Comparison of ENCODE assay signal across 37 mouse cellular contexts in the genomic region with DNA sequence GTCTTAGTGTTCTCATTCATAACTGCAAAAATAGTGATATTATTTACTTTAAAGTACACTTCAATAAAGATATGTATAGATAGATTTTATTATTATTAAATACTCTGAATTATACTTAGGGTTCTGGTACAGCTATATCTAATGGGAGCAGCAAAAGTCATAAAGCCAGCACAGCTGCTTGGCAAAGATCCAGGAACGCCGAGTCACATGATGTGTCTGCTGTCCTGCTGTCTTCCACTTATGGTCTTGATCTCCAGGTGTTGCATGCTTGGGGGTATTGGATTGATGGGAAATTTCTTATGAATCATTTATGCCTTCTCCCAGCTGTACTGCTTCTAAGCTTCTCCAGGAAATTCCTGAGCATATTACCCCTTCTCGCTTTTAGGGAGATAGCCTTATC. TPM values are rescaled to one million over a fixed set of nuclear protein-coding genes. Genes with fewer than 3 reads are reported as not detected.
DNase-seq lines count a peak whose midpoint lies in the region; ATAC-seq and TF ChIP-seq lines count a peak whose summit lies in the region.
"Had no signal": no experiment of that assay in that cellular context is flagged by ENCODE, and none has a peak within 500 bp of the region (broad histone marks: within the 10 kb centered on the region; RNA-seq: fewer than 3 reads in every experiment).

No protein-coding gene starts in this region.

- no peak for TF ChIP-seq CTCF in MEL (IDR thresholded peaks at IDR 0.05 in 2 of 3, conservative IDR thresholded peaks at IDR 0.05 in 1 of 3; ENCODE audit: control insufficient read depth in 1 of 3, insufficient read depth in 1 of 3, low read depth in 2 of 3, low read length in 3 of 3, poor library complexity in 1 of 3, severe bottlenecking in 1 of 3)
- no peak for TF ChIP-seq CTCF in intestine, postnatal 0 days (IDR thresholded peaks at IDR 0.05; ENCODE audit: low read depth)

- no peaks in the 10 kb centered on the region for H3K36me3 ChIP-seq in limb, embryonic 14.5 days (ENCODE audit: control insufficient read depth, insufficient read depth, low read length)
- H3K36me3 ChIP-seq in limb, embryonic 10.5 days = no peaks in the 10 kb centered on the region
- H3K36me3 ChIP-seq in MEL (ENCODE audit: control insufficient read depth in 1 of 2, insufficient read depth in 2 of 2, low read length in 2 of 2) = no peaks in the 10 kb centered on the region
- no peaks in the 10 kb centered on the region for H3K36me3 ChIP-seq in intestine, postnatal 0 days (ENCODE audit: control insufficient read depth, insufficient read depth)
- H3K36me3 ChIP-seq: limb, embryonic 12.5 days; midbrain, embryonic 12.5 days; neural tube, embryonic 13.5 days had no signal

- intact Hi-C loops in heart, postnatal 25 days (cut with DNase I) = no loop called here

- H3K9me3 ChIP-seq in limb, embryonic 14.5 days (ENCODE audit: control insufficient read depth, low read length) = no peaks in the 10 kb centered on the region
- no peaks in the 10 kb centered on the region for H3K9me3 ChIP-seq in limb, embryonic 10.5 days (replicated peaks)
- H3K9me3 ChIP-seq in MEL (replicated peaks; ENCODE audit: insufficient read depth, low read length) = no peaks in the 10 kb centered on the region
- H3K9me3 ChIP-seq in intestine, postnatal 0 days (ENCODE audit: control insufficient read depth) = no peaks in the 10 kb centered on the region
- H3K9me3 ChIP-seq: limb, embryonic 12.5 days; megakaryocyte, embryonic 14.5 days; midbrain, embryonic 12.5 days; neural tube, embryonic 13.5 days had no signal

- H3K27ac ChIP-seq in limb, embryonic 14.5 days (replicated peaks; ENCODE audit: low read depth, low read length) = no peak overlapping the region
- no peak overlapping the region for H3K27ac ChIP-seq in limb, embryonic 10.5 days
- H3K27ac ChIP-seq in MEL (ENCODE audit: control insufficient read depth, low read depth, low read length) = no peak overlapping the region
- no peak overlapping the region for H3K27ac ChIP-seq in intestine, postnatal 0 days (ENCODE audit: low read depth, low read length)
- H3K27ac ChIP-seq: hindbrain, embryonic 14.5 days; limb, embryonic 12.5 days; midbrain, embryonic 12.5 days; neural tube, embryonic 13.5 days had no signal

- no peak for TF ChIP-seq EP300 in MEL (IDR thresholded peaks at IDR 0.05; ENCODE audit: low read depth in 1 of 2, low read length in 2 of 2)

- no peak for TF ChIP-seq RAD21 in MEL (IDR thresholded peaks at IDR 0.05; ENCODE audit: low read depth, low read length)

- no peaks in the 10 kb centered on the region for H3K4me1 ChIP-seq in limb, embryonic 14.5 days (ENCODE audit: control insufficient read depth, insufficient read depth, low read length)
- H3K4me1 ChIP-seq in limb, embryonic 10.5 days = no peaks in the 10 kb centered on the region
- no peaks in the 10 kb centered on the region for H3K4me1 ChIP-seq in MEL (ENCODE audit: control insufficient read depth in 1 of 2, insufficient read depth in 2 of 2, low read length in 2 of 2)
- no peaks in the 10 kb centered on the region for H3K4me1 ChIP-seq in intestine, postnatal 0 days (replicated peaks; ENCODE audit: control insufficient read depth, insufficient read depth, low read length)
- H3K4me1 ChIP-seq: limb, embryonic 12.5 days; midbrain, embryonic 12.5 days had no signal

- no peaks in the 10 kb centered on the region for H3K27me3 ChIP-seq in limb, embryonic 14.5 days (ENCODE audit: control insufficient read depth, insufficient read depth, low read length)
- H3K27me3 ChIP-seq in limb, embryonic 10.5 days (ENCODE audit: low read depth, poor library complexity, severe bottlenecking) = no peaks in the 10 kb centered on the region
- no peaks in the 10 kb centered on the region; a peak in 1 of 4 replicates for H3K27me3 ChIP-seq in MEL (ENCODE audit: control insufficient read depth in 1 of 2, insufficient read depth in 2 of 2, low read length in 2 of 2)
- no peaks in the 10 kb centered on the region for H3K27me3 ChIP-seq in intestine, postnatal 0 days (replicated peaks; ENCODE audit: control insufficient read depth, insufficient read depth, low read length)
- H3K27me3 ChIP-seq: limb, embryonic 12.5 days; megakaryocyte, embryonic 14.5 days; midbrain, embryonic 12.5 days; neural tube, embryonic 13.5 days had no signal

- H3K4me3 ChIP-seq in limb, embryonic 14.5 days (replicated peaks; ENCODE audit: low read length) = no peak overlapping the region
- H3K4me3 ChIP-seq in limb, embryonic 10.5 days = no peak overlapping the region
- H3K4me3 ChIP-seq in MEL (ENCODE audit: control insufficient read depth in 1 of 2, insufficient read depth in 1 of 2, low read depth in 2 of 2, low read length in 2 of 2) = no peak overlapping the region
- no peak overlapping the region for H3K4me3 ChIP-seq in intestine, postnatal 0 days (ENCODE audit: low read depth, low read length)
- H3K4me3 ChIP-seq: limb, embryonic 12.5 days; megakaryocyte, embryonic 14.5 days; midbrain, embryonic 12.5 days; neural tube, embryonic 13.5 days had no signal

- TF ChIP-seq POLR2A in limb, embryonic 14.5 days (IDR thresholded peaks at IDR 0.05; ENCODE audit: borderline replicate concordance, extremely low read depth, insufficient read depth, insufficient read length) = no peak
- TF ChIP-seq POLR2A in MEL (IDR thresholded peaks at IDR 0.05; ENCODE audit: control insufficient read depth in 1 of 2, insufficient read depth in 1 of 2, low read depth in 1 of 2, low read length in 2 of 2, poor library complexity in 1 of 2) = no peak

- no peak overlapping the region for H3K4me2 ChIP-seq in limb, embryonic 14.5 days (replicated peaks; ENCODE audit: low read depth, low read length, severe bottlenecking)
- H3K4me2 ChIP-seq in intestine, postnatal 0 days (replicated peaks; ENCODE audit: low read depth) = no peak overlapping the region; the same call in 1 of the 2 replicates
- H3K4me2 ChIP-seq: heart, embryonic 11.5 days; hindbrain, embryonic 14.5 days; limb, embryonic 12.5 days; liver, embryonic 11.5 days; midbrain, embryonic 12.5 days; neural tube, embryonic 13.5 days had no signal

- H3K79me2 ChIP-seq in MEL (ENCODE audit: control insufficient read depth, insufficient read depth, low read length, poor library complexity) = no peaks in the 10 kb centered on the region

- H3K9ac ChIP-seq in limb, embryonic 14.5 days (ENCODE audit: low read depth, low read length, severe bottlenecking) = no peak overlapping the region
- H3K9ac ChIP-seq in MEL (ENCODE audit: control insufficient read depth, low read depth, low read length, poor library complexity, severe bottlenecking) = no peak overlapping the region
- no peak overlapping the region for H3K9ac ChIP-seq in intestine, postnatal 0 days (ENCODE audit: low read depth, low read length)
- H3K9ac ChIP-seq: hindbrain, embryonic 14.5 days; limb, embryonic 12.5 days; midbrain, embryonic 12.5 days; neural tube, embryonic 13.5 days had no signal

- peak; percentile 21 for DNase-seq in heart, postnatal 4 days
- DNase-seq in heart, postnatal 25 days (ENCODE audit: low spot score) = no peak
- DNase-seq in limb, embryonic 14.5 days (ENCODE audit: low spot score) = peak; percentile 44
- DNase-seq in limb, embryonic 10.5 days (ENCODE audit: low spot score) = no peak
- DNase-seq in MEL (ENCODE audit: low read depth, low spot score) = no peak
- DNase-seq: adrenal gland, adult 2 months; cerebellum, adult 2 months; cerebellum, postnatal 14 days; gastrocnemius, postnatal 36 days; heart, adult 18-20 months; kidney, adult 9 months; kidney, postnatal 36 days; lung, postnatal 4 days; thymus, adult 2 months; thymus, postnatal 36 days had no signal

- WGBS in limb, embryonic 14.5 days = 47% methylated on average over 3 of the region's 3 CpGs
- 91% methylated on average over 3 of the region's 3 CpGs for WGBS in limb, embryonic 10.5 days
- 22% methylated on average over 3 of the region's 3 CpGs for WGBS in intestine, postnatal 0 days

- peak; percentile 53 for ATAC-seq in limb, embryonic 14.5 days (ENCODE audit: low FRiP score, low read depth)
- peak; percentile 75 for ATAC-seq in intestine, postnatal 0 days
- ATAC-seq in erythroblast, adult 5-6 weeks (replicated peaks; ENCODE audit: low FRiP score, poor library complexity, severe bottlenecking) = no peak
- ATAC-seq: activated CD4-positive, CD25-positive, alpha-beta regulatory T cell, adult 4 months; CD4-positive, CD25-positive, alpha-beta regulatory T cell, adult 4 months; forebrain, embryonic 14.5 days; lung, postnatal 0 days had no signal

RNA-seq across cellular contexts. Expression of a gene that starts 2.2 kb away (rescaled TPM):
- total RNA-seq in heart, postnatal 4 days (2021) = under 1 TPM in 1 of 2 experiments, not detected in 1; 0.18 TPM
- total RNA-seq in heart, postnatal 25 days (2021) = under 1 TPM; 0.22 to 0.31 TPM
- polyA plus RNA-seq in limb, embryonic 14.5 days (2012; rRNA removed) = 0.06 and 0.14 TPM in 2 replicates
- not detected in 2 replicates for polyA plus RNA-seq in limb, embryonic 14.5 days (2014; fragmentation: Nextera tagmentation; extraction: Ambion mirVana)
- not detected in 2 replicates for polyA plus RNA-seq in limb, embryonic 10.5 days (2016; fragmentation: Nextera tagmentation; extraction: Ambion mirVana)
- total RNA-seq in MEL (2012; rRNA removed) = not detected in 2 replicates
- polyA plus RNA-seq in MEL (2012; ENCODE audit: insufficient read depth in 1 of 2, insufficient read length in 2 of 2, low read depth in 1 of 2, low replicate concordance in 2 of 2, missing spikeins in 1 of 2) = not detected
- 0.14 TPM in 2 replicates for polyA plus RNA-seq in intestine, postnatal 0 days (2015; fragmentation: Nextera tagmentation; extraction: Ambion mirVana)
- total RNA-seq in erythroblast, adult 5-6 weeks (2015; ENCODE audit: low replicate concordance) = not detected in 2 replicates
- total RNA-seq in erythroblast, adult 5-6 weeks (2017; ENCODE audit: low replicate concordance) = not detected in 2 replicates
- total RNA-seq: gastrocnemius, postnatal 36 days; heart, adult 18-20 months; hematopoietic stem cell, adult 5-6 weeks; layer of hippocampus, adult 8-10 months; layer of hippocampus, postnatal 25 days; midbrain, postnatal 0 days had no signal
- polyA plus RNA-seq: activated CD4-positive, CD25-positive, alpha-beta regulatory T cell, adult 4 months; adrenal gland, adult 2 months; CD4-positive, CD25-positive, alpha-beta regulatory T cell, adult 4 months; forebrain, embryonic 14.5 days; limb, embryonic 12.5 days; liver, embryonic 11.5 days; liver, embryonic 16.5 days; midbrain, embryonic 12.5 days; neural tube, embryonic 13.5 days; stomach, embryonic 14.5 days; thymus, adult 2 months had no signal

RNA-seq across cellular contexts. Expression of a gene that starts 13.6 kb away (rescaled TPM):
- total RNA-seq in heart, postnatal 4 days (2021) = under 1 TPM; 0.60 to 0.65 TPM
- 1 to 10 TPM in 1 of 2 experiments, under 1 TPM in 1; 0.81 to 2.2 TPM for total RNA-seq in heart, postnatal 25 days (2021)
- 0.59 and 0.78 TPM in 2 replicates for polyA plus RNA-seq in limb, embryonic 14.5 days (2012; rRNA removed)
- polyA plus RNA-seq in limb, embryonic 14.5 days (2014; fragmentation: Nextera tagmentation; extraction: Ambion mirVana) = 1.2 and 1.3 TPM in 2 replicates
- 9.2 and 12.0 TPM in 2 replicates for polyA plus RNA-seq in limb, embryonic 10.5 days (2016; fragmentation: Nextera tagmentation; extraction: Ambion mirVana)
- total RNA-seq in MEL (2012; rRNA removed) = not detected in 2 replicates
- polyA plus RNA-seq in MEL (2012; ENCODE audit: insufficient read depth in 1 of 2, insufficient read length in 2 of 2, low read depth in 1 of 2, low replicate concordance in 2 of 2, missing spikeins in 1 of 2) = not detected
- polyA plus RNA-seq in intestine, postnatal 0 days (2015; fragmentation: Nextera tagmentation; extraction: Ambion mirVana) = 0.27 and 0.29 TPM in 2 replicates
- 8.6 TPM in 1 of 2 replicates, not detected in the other for total RNA-seq in erythroblast, adult 5-6 weeks (2015; ENCODE audit: low replicate concordance)
- total RNA-seq in erythroblast, adult 5-6 weeks (2017; ENCODE audit: low replicate concordance) = 0.56 and 4.3 TPM in 2 replicates
- total RNA-seq: gastrocnemius, postnatal 36 days; layer of hippocampus, postnatal 25 days; midbrain, postnatal 0 days had no signal

RNA-seq across cellular contexts. Expression of a gene that starts 25.2 kb away (rescaled TPM):
- total RNA-seq in heart, postnatal 4 days (2021) = not detected
- total RNA-seq in heart, postnatal 25 days (2021) = under 1 TPM in 1 of 2 experiments, not detected in 1; 0.28 TPM
- 0.08 and 0.13 TPM in 2 replicates for polyA plus RNA-seq in limb, embryonic 14.5 days (2012; rRNA removed)
- polyA plus RNA-seq in limb, embryonic 14.5 days (2014; fragmentation: Nextera tagmentation; extraction: Ambion mirVana) = 0.07 and 0.19 TPM in 2 replicates
- 0.20 and 0.21 TPM in 2 replicates for polyA plus RNA-seq in limb, embryonic 10.5 days (2016; fragmentation: Nextera tagmentation; extraction: Ambion mirVana)
- not detected in 2 replicates for total RNA-seq in MEL (2012; rRNA removed)
- not detected for polyA plus RNA-seq in MEL (2012; ENCODE audit: insufficient read depth in 1 of 2, insufficient read length in 2 of 2, low read depth in 1 of 2, low replicate concordance in 2 of 2, missing spikeins in 1 of 2)
- 0.09 and 0.12 TPM in 2 replicates for polyA plus RNA-seq in intestine, postnatal 0 days (2015; fragmentation: Nextera tagmentation; extraction: Ambion mirVana)
- 0.63 TPM in 1 of 2 replicates, not detected in the other for total RNA-seq in erythroblast, adult 5-6 weeks (2015; ENCODE audit: low replicate concordance)
- 2.0 and 6.6 TPM in 2 replicates for total RNA-seq in erythroblast, adult 5-6 weeks (2017; ENCODE audit: low replicate concordance)
- total RNA-seq: gastrocnemius, postnatal 36 days; layer of hippocampus, adult 8-10 months; layer of hippocampus, postnatal 25 days; midbrain, postnatal 0 days had no signal
- polyA plus RNA-seq: activated CD4-positive, CD25-positive, alpha-beta regulatory T cell, adult 4 months; CD4-positive, CD25-positive, alpha-beta regulatory T cell, adult 4 months; cerebellum, adult 2 months; cortical plate, adult 2 months had no signal

RNA-seq across cellular contexts. Expression of a gene that starts 41.0 kb away (rescaled TPM):
- under 1 TPM; 0.26 to 0.45 TPM for total RNA-seq in heart, postnatal 4 days (2021)
- 1 to 10 TPM; 1.1 TPM for total RNA-seq in heart, postnatal 25 days (2021)
- polyA plus RNA-seq in limb, embryonic 14.5 days (2012; rRNA removed) = 0.69 and 1.1 TPM in 2 replicates
- polyA plus RNA-seq in limb, embryonic 14.5 days (2014; fragmentation: Nextera tagmentation; extraction: Ambion mirVana) = 1.5 and 1.9 TPM in 2 replicates
- 0.11 and 0.51 TPM in 2 replicates for polyA plus RNA-seq in limb, embryonic 10.5 days (2016; fragmentation: Nextera tagmentation; extraction: Ambion mirVana)
- not detected in 2 replicates for total RNA-seq in MEL (2012; rRNA removed)
- not detected for polyA plus RNA-seq in MEL (2012; ENCODE audit: insufficient read depth in 1 of 2, insufficient read length in 2 of 2, low read depth in 1 of 2, low replicate concordance in 2 of 2, missing spikeins in 1 of 2)
- 0.09 and 0.20 TPM in 2 replicates for polyA plus RNA-seq in intestine, postnatal 0 days (2015; fragmentation: Nextera tagmentation; extraction: Ambion mirVana)
- 153 and 181 TPM in 2 replicates for total RNA-seq in erythroblast, adult 5-6 weeks (2015; ENCODE audit: low replicate concordance)
- total RNA-seq in erythroblast, adult 5-6 weeks (2017; ENCODE audit: low replicate concordance) = 93.7 and 116 TPM in 2 replicates
- total RNA-seq: layer of hippocampus, postnatal 25 days had no signal

RNA-seq across cellular contexts. Expression of a gene that starts 51.9 kb away (rescaled TPM):
- not detected for total RNA-seq in heart, postnatal 4 days (2021)
- total RNA-seq in heart, postnatal 25 days (2021) = not detected
- not detected in 2 replicates for polyA plus RNA-seq in limb, embryonic 14.5 days (2012; rRNA removed)
- polyA plus RNA-seq in limb, embryonic 14.5 days (2014; fragmentation: Nextera tagmentation; extraction: Ambion mirVana) = not detected in 2 replicates
- polyA plus RNA-seq in limb, embryonic 10.5 days (2016; fragmentation: Nextera tagmentation; extraction: Ambion mirVana) = not detected in 2 replicates
- not detected in 2 replicates for total RNA-seq in MEL (2012; rRNA removed)
- not detected for polyA plus RNA-seq in MEL (2012; ENCODE audit: insufficient read depth in 1 of 2, insufficient read length in 2 of 2, low read depth in 1 of 2, low replicate concordance in 2 of 2, missing spikeins in 1 of 2)
- polyA plus RNA-seq in intestine, postnatal 0 days (2015; fragmentation: Nextera tagmentation; extraction: Ambion mirVana) = not detected in 2 replicates
- not detected in 2 replicates for total RNA-seq in erythroblast, adult 5-6 weeks (2015; ENCODE audit: low replicate concordance)
- not detected in 2 replicates for total RNA-seq in erythroblast, adult 5-6 weeks (2017; ENCODE audit: low replicate concordance)
- total RNA-seq: adrenal gland, adult 2 months; adrenal gland, postnatal 4 days; gastrocnemius, postnatal 36 days; heart, adult 18-20 months; hematopoietic stem cell, adult 5-6 weeks; layer of hippocampus, adult 8-10 months; layer of hippocampus, postnatal 25 days; midbrain, postnatal 0 days had no signal
- polyA plus RNA-seq: activated CD4-positive, CD25-positive, alpha-beta regulatory T cell, adult 4 months; adrenal gland, adult 2 months; CD4-positive, CD25-positive, alpha-beta regulatory T cell, adult 4 months; cerebellum, adult 2 months; cortical plate, adult 2 months; forebrain, embryonic 14.5 days; heart, embryonic 11.5 days; heart, embryonic 16.5 days; limb, embryonic 12.5 days; liver, embryonic 11.5 days; liver, embryonic 16.5 days; lung, postnatal 0 days; midbrain, embryonic 12.5 days; midbrain, postnatal 0 days; neural tube, embryonic 13.5 days; stomach, embryonic 14.5 days had no signal

Comparison
In these comparisons a context has a peak if more than half of its experiments do, and no peak if none do; other contexts are left out.
1. DNase-seq: peak in heart, postnatal 4 days (single experiment) and limb, embryonic 14.5 days (single experiment); none in heart, postnatal 25 days (single experiment), limb, embryonic 10.5 days (single experiment) and MEL (single experiment).